Mouse (Mus musculus): ENCODE data around the gene Unc119b. TPM values are rescaled to one million over a fixed set of nuclear protein-coding genes. Genes with fewer than 3 reads are reported as not detected.
A peak's percentile ranks its signal among the peaks of the same experiment; 100 is the strongest.

The Unc119b gene
- polyA plus RNA-seq, 1 experiment from 2014 or later, result 44.8 TPM

DNA sequence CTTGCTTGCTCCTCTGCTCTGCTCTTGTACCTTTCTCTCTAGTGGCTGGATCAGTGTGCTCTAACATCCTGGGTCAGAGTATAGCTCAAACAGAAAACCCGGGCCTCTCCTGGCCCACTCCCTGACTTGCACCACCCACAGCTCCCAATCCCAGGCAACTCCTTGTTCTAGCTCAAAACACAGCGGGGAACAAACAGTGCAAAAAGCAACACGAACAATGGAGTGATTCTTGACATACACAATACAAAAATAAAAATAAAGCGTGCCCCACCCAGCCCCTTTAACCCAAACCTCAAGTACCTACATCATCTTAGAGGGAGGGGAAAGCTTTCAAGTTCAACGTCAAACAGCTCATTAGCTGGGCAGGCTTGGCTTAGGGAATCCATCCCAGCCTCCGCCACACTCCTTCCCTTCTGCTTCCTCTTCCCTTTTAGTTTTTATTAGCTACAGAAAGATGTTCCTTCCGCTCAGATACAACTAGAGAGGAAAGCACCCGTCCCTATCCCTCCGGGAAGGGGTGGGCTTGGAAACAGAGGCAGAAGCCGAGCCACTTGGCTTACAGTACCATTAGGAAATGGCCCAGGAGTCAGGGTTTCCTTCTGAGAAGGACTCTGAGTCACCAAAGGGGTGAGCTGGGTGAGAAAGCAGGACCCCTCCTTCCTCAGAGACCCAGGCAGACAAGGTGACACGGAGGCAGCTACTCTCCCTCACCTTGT, 10.6 kb upstream of the Unc119b start:
- peaks cover 61% of the 10 kb centered on the region for H3K36me3 ChIP-seq (ENCODE audit: poor library complexity, severe bottlenecking)
- H3K9ac ChIP-seq, result no peak overlapping the region
- H3K4me1 ChIP-seq, result 0 out of 2 replicates have a peak, but pooled peaks cover 9% of the 10 kb centered on the region
- ATAC-seq, result no peak
- H3K4me3 ChIP-seq, result no peak overlapping the region
- no peak overlapping the region for H3K4me2 ChIP-seq
- 68% methylated on average over 11 of the region's 11 CpGs for WGBS
- H3K27ac ChIP-seq, result no peak overlapping the region
- H3K27me3 ChIP-seq, result no peaks in the 10 kb centered on the region
- no peaks in the 10 kb centered on the region for H3K9me3 ChIP-seq (replicated peaks)

GRCm38 (mm10) chr5:115144471-115144870, 9.7 kb upstream of the Unc119b start:
- Histone ChIP-seq H3K9me3 (replicated peaks) (no peaks in the 10 kb centered on the region), H3K4me1 (0 out of 2 replicates have a peak, but pooled peaks cover 9% of the 10 kb centered on the region), H3K36me3 (ENCODE audit: poor library complexity, severe bottlenecking) (peaks cover 52% of the 10 kb centered on the region), H3K27ac (no peak overlapping the region; the same call in 1 of the 2 replicates), H3K4me2 (no peak overlapping the region), H3K4me3 (no peak overlapping the region), H3K9ac (no peak overlapping the region), H3K27me3 (no peaks in the 10 kb centered on the region)
- WGBS, result 67% methylated on average over 6 of the region's 6 CpGs
- ATAC-seq, result no peak

DNA sequence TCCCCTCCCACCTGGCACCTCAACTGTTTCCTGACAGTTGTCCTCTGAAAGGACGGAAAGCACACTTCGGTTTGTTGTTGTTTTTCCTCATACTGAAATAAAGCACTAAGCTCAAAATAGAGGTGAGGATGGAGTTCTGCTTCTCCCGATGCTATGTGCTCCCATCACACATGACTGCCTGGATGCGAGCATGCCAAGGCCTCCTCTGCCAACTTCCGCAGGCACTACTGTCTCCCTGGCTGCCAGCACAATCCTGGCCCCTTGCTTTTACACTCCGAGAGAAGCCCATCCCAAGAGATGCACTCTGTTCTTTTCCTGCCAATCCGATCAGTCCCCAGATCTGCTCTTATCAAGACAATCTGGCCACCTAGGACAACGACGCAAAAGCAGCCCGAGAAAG, 8.8 kb upstream of the Unc119b start:
- ATAC-seq, result no peak

GRCm38 (mm10) chr5:115142166-115142697, 7.5 kb upstream of the Unc119b start:
- whole genome bisulfite sequencing, result 86% methylated on average over 9 of the region's 9 CpGs
- peaks cover 31% of the 10 kb centered on the region for H3K36me3 ChIP-seq (ENCODE audit: poor library complexity, severe bottlenecking)
- no peaks in the 10 kb centered on the region for H3K9me3 ChIP-seq (replicated peaks)
- H3K27ac ChIP-seq, result no peak overlapping the region
- H3K4me2 ChIP-seq, result no peak overlapping the region
- no peak overlapping the region for H3K4me3 ChIP-seq
- H3K4me1 ChIP-seq, result 0 out of 2 replicates have a peak, but pooled peaks cover 9% of the 10 kb centered on the region
- ATAC-seq, result no peak
- H3K27me3 ChIP-seq, result no peaks in the 10 kb centered on the region
- H3K9ac ChIP-seq, result no peak overlapping the region

More for the DNA sequence above, 8.8 kb upstream of the Unc119b start:
- Histone ChIP-seq H3K27ac (no peak overlapping the region), H3K27me3 (no peaks in the 10 kb centered on the region), H3K9me3 (replicated peaks) (no peaks in the 10 kb centered on the region), H3K4me2 (no peak overlapping the region), H3K36me3 (ENCODE audit: poor library complexity, severe bottlenecking) (peaks cover 44% of the 10 kb centered on the region), H3K4me3 (no peak overlapping the region), H3K4me1 (0 out of 2 replicates have a peak, but pooled peaks cover 9% of the 10 kb centered on the region), H3K9ac (no peak overlapping the region)
- WGBS, result 71% methylated on average over 10 of the region's 10 CpGs

- Histone ChIP-seq H3K4me2 (no peak overlapping the region), H3K4me3 (no peak overlapping the region), H3K27ac (no peak overlapping the region), H3K36me3 (ENCODE audit: poor library complexity, severe bottlenecking) (peaks cover 17% of the 10 kb centered on the region; the same call in 1 of the 2 replicates), H3K9ac (no peak overlapping the region), H3K27me3 (no peaks in the 10 kb centered on the region), H3K9me3 (replicated peaks) (no peaks in the 10 kb centered on the region), H3K4me1 (0 out of 2 replicates have a peak, but pooled peaks cover 9% of the 10 kb centered on the region)
- 77% methylated on average over 3 of the region's 3 CpGs for WGBS
- ATAC-seq, result no peak
Observed at GRCm38 (mm10) chr5:115140726-115141125, 6.0 kb upstream of the Unc119b start.

DNA sequence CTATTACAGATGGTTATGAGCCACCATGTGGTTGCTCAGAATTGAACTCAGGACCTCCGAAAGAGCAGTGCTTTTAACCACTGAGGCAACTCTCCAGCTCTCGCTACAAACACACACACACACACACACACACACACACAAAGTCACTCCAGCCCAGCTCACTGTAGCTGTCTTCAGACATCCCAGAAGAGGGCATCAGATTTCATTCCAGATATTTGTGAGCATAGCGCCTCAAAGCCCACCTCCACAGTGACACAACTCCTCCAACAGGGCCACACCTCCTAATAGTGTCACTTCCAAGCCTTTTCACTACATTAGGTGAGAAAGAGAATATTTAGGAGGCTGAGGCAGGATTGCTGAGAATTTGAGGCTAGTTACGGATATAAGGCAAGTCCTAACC, 4.3 kb upstream of the Unc119b start:
- Histone ChIP-seq H3K9ac (no peak overlapping the region), H3K27ac (no peak overlapping the region), H3K9me3 (replicated peaks) (no peaks in the 10 kb centered on the region), H3K36me3 (ENCODE audit: poor library complexity, severe bottlenecking) (peaks cover 3% of the 10 kb centered on the region; the same call in 1 of the 2 replicates), H3K4me3 (no peak overlapping the region), H3K4me2 (no peak overlapping the region), H3K4me1 (peaks cover 11% of the 10 kb centered on the region; the same call in 1 of the 2 replicates), H3K27me3 (no peaks in the 10 kb centered on the region)
- WGBS, result 71% methylated on average over 4 of the region's 4 CpGs
- ATAC-seq, result no peak

GRCm38 (mm10) chr5:115133358-115134066, 1.3 kb downstream of the Unc119b start:
- Histone ChIP-seq H3K9me3 (replicated peaks) (no peaks in the 10 kb centered on the region), H3K27me3 (no peaks in the 10 kb centered on the region), H3K4me2 (peak overlapping the region; percentile 92), H3K4me3 (peak overlapping the region; percentile 89), H3K36me3 (ENCODE audit: poor library complexity, severe bottlenecking) (peaks cover 18% of the 10 kb centered on the region), H3K4me1 (peaks cover 19% of the 10 kb centered on the region), H3K9ac (peak overlapping the region; percentile 89), H3K27ac (no peak overlapping the region)
- no peak for ATAC-seq
- WGBS, result 58% methylated on average over 6 of the region's 6 CpGs

DNA sequence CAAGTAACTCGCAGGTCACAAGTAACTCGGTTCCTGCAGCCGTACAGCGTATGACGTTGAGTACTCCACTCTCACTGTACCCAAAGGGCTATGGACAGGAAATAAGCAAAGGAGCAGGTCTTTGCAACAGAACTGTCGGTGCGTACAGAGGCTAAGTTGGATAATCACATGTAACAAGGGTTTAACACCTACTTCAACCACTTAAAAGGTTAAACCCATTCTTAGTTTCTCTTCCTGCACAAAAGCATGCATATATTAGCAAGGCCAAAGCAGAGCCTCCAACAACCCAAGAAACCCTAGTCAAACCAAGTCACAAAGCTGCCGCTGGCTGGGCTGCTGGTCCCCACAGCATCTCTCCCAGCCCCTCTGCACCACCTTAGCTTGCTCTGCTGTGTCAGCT, 2.3 kb downstream of the Unc119b start:
- Histone ChIP-seq H3K9ac (peak overlapping the region; percentile 89; the same call in 1 of the 2 replicates), H3K9me3 (replicated peaks) (no peaks in the 10 kb centered on the region), H3K27me3 (no peaks in the 10 kb centered on the region), H3K4me3 (no peak overlapping the region), H3K27ac (no peak overlapping the region), H3K4me1 (peaks cover 19% of the 10 kb centered on the region), H3K36me3 (ENCODE audit: poor library complexity, severe bottlenecking) (peaks cover 28% of the 10 kb centered on the region), H3K4me2 (peak overlapping the region; percentile 92)
- 92% methylated on average over 8 of the region's 8 CpGs for WGBS
- no peak for ATAC-seq

GRCm38 (mm10) chr5:115129328-115129727, 5.4 kb downstream of the Unc119b start:
- H3K9me3 ChIP-seq (replicated peaks), result no peaks in the 10 kb centered on the region
- no peaks in the 10 kb centered on the region for H3K27me3 ChIP-seq
- ATAC-seq, result no peak
- no peak overlapping the region for H3K9ac ChIP-seq
- H3K4me2 ChIP-seq, result no peak overlapping the region
- no peak overlapping the region for H3K4me3 ChIP-seq
- WGBS, result 82% methylated on average over 6 of the region's 6 CpGs
- peaks cover 53% of the 10 kb centered on the region for H3K36me3 ChIP-seq (ENCODE audit: poor library complexity, severe bottlenecking)
- H3K4me1 ChIP-seq, result peaks cover 33% of the 10 kb centered on the region
- H3K27ac ChIP-seq, result no peak overlapping the region

- Histone ChIP-seq H3K4me1 (peaks cover 17% of the 10 kb centered on the region), H3K4me2 (no peak overlapping the region), H3K9me3 (replicated peaks) (no peaks in the 10 kb centered on the region), H3K27ac (no peak overlapping the region), H3K4me3 (no peak overlapping the region), H3K27me3 (no peaks in the 10 kb centered on the region), H3K9ac (no peak overlapping the region), H3K36me3 (ENCODE audit: poor library complexity, severe bottlenecking) (peaks cover 69% of the 10 kb centered on the region)
- no peak for ATAC-seq
- 94% methylated on average over 22 of the region's 22 CpGs for WGBS
Observed at GRCm38 (mm10) chr5:115127421-115128179, 7.2 kb downstream of the Unc119b start.

DNA sequence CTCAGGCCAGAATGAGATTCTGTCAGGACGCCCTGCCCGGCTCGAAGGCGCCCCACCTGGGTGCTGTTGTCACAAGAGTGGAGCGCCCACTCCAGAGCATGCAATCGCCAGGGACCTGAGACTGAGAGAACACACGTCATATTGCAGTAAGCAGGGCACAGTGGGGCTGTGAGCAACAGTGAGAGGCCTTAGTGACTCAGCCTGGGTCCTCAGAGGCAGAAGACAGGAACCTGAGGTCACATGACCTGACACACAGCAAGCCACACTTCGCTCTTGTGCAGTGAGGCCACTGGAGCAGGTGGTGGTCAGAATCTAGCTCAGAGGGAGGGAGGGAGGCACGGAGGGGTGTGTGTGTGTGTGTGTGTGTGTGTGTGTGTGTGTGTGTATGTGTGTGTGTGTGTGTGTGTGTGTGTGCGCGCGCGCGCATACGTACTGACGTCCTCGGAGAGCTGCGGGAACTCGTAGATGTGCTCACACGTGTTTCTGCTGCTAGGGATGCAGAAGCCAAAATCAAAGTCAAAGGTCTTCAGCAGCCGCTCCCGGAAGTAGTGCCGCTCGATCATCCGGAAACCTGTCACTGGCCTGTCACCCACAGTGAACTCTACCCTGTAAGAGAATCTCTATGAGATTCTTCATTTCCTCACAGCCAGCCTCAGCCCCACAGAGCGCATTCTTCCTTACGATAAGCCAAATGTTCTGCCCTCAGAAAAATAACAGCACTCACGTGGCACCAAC, 8.0 kb downstream of the Unc119b start:
- WGBS, result 92% methylated on average over 22 of the region's 28 CpGs
- no peak for ATAC-seq
- Histone ChIP-seq H3K4me1 (peaks cover 14% of the 10 kb centered on the region), H3K27me3 (no peaks in the 10 kb centered on the region), H3K9ac (no peak overlapping the region), H3K4me2 (no peak overlapping the region), H3K9me3 (replicated peaks) (no peaks in the 10 kb centered on the region), H3K36me3 (ENCODE audit: poor library complexity, severe bottlenecking) (peaks cover 78% of the 10 kb centered on the region), H3K4me3 (no peak overlapping the region), H3K27ac (no peak overlapping the region)
